Mouse (Mus musculus) lung, postnatal 14 days (tissue): ENCODE results near the gene Arhgef15.
A peak's percentile ranks its signal among the peaks of the same experiment; 100 is the strongest.
"Not testable (repeated sequence)": the region's sequence is repeated elsewhere in the genome, so short reads cannot be mapped to it uniquely, and the experiment has no call there.

Experiments used
- DNase-seq: peaks from one replicate; pipeline ENCODE4 v3.0.0; 2021

The Arhgef15 gene

GRCm38 (mm10) chr11:68957308-68957707 is at the start of gene Arhgef15:
Arhgef15 (minus strand) TSS chr11:68957480.
- peak; percentile 53 for DNase-seq

DNA sequence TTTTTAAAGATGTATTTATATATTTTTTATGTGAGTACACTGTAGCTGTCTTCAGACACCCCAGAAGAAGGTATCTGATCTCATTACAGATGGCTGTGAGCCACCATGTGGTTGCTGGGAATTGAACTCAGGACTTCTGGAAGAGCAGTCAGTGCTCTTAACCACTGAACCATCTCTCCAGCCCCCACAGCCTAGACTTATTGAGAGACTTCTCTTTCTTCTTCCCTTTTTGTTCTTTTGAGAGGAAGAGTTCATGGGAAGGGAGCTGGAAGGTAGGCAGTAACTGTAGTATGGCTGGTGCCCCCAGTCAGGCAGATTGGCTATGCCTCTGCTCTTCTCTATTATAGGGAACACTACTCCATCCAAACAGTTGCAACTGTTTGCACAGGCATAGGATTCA is 49.3 kb upstream of the Arhgef15 start:
- DNase-seq, result not testable (repeated sequence)

DNA sequence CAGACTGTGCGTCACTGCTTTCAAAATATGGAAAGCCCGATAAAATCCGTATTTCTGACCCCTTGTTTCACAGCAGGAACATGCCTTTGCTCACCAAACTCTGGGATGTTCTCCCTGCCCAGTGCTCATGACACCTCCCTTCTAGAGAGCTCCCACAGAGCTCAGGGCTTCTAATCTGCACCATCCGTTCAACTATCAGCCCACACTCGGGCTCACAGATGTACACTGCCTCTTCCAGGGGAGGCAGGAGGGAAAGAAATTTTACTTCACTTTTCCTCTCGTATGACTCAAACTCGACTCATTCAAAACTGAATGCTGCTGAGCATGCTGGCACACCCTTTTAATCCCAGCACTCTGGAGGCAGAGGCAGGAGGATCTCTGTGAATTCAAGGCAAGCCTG is 47.9 kb upstream of the Arhgef15 start:
- no peak for DNase-seq

DNA sequence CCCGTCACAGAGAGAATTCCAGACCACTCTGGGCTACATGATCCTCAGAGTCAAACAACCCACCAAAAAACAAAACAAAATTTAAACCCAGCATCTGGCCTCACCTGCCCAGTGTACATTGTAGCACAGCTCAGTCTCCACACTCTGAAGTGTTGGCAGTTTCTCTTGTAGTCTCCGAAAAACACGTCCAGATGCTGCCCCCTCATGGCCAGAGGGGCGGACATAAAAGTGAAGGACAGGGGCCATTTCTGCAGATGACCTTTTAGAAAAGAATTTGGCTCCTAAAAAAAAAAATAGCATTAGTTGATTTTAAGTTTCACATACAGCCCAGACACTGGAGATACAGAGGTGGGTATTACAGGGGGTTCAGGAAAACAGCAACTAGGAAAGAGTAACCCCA is 46.3 kb upstream of the Arhgef15 start:
- DNase-seq, result peak; percentile 27

DNA sequence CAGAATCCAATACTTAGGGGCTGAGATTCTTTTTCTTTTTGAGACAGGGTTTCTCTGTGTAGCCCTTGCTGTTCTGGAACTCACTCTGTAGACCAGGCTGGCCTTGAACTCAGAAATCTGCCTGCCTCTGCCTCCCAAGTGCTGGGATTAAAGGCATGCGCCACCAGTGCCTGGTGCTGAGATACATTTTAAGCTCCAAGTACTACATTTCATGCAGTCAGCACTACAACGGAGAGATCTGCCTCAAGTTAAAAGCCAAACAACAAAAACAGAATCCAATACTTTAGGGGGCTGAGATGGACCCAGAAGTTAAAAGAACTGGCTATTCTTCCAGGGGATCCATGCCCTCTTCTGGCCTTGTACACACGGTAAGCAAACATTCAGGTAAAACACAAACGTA is 45.5 kb upstream of the Arhgef15 start:
- DNase-seq, result not testable (repeated sequence)

- DNase-seq, result no peak
Measured at GRCm38 (mm10) chr11:68997080-68997479, 39.8 kb upstream of the Arhgef15 start.

DNA sequence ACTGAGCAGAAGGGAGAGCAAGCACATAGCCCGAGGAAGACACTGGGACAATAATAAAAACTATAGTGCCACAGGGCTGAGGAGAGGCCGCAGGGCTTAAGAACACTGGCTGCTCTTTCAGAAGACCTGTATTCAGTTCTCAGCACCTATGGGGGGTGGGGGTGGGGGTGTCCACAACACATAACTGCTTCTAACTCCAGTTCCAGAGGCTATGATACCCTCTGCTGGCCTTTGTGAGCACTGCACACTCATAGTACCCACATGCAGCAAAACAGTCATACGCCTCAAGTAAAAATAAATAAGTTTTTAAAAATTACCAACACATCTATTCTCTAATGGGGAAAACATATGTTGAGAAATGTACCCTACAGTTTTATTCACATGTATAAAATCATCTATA is 37.1 kb upstream of the Arhgef15 start:
- no peak for DNase-seq

- DNase-seq, result no peak
Measured at GRCm38 (mm10) chr11:68993122-68993521, 35.8 kb upstream of the Arhgef15 start.

- peak; percentile 21 for DNase-seq
Measured at GRCm38 (mm10) chr11:68988341-68988740, 31.1 kb upstream of the Arhgef15 start.

GRCm38 (mm10) chr11:68987365-68987882 is 30.1 kb upstream of the Arhgef15 start:
- DNase-seq, result no peak

DNA sequence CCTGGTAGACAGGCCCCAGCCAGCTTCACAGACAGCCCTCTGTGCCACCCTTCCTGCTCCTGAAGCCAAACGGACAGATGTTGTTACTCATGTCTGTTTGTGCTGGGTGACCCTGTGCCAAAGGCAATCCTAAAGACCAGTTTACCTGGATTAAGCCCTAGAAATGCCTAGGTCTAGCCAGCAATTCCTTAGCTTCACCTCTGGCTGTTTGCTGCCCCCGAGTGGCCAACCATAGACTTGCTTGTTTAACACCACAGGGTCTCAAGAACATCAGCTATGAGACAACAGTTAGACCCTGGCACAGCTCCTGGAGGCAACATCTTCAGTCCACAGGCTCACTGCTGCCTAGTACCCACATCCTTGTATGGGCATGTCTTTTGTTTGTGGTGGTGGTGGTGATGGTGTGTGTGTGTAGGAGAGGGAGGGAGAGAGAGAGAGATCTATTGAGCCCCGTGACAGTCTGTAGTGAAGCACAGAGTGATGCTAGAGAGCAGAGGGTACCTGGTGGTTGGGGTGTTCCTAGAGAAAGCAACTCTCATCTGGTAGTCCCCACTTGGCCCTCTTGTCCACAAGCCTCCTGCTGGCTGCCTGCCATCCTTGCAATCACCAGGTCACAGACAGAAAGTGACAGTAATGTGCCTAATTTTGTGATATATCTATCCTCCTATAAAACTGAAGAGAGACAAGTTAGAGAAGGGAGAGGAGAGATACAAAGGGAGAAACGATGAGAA is 25.5 kb upstream of the Arhgef15 start:
- DNase-seq, result peak; percentile 88

- no peak for DNase-seq
Measured at GRCm38 (mm10) chr11:68980919-68981318, 23.6 kb upstream of the Arhgef15 start.

- DNase-seq, result no peak
Measured at GRCm38 (mm10) chr11:68979320-68979733, 22.0 kb upstream of the Arhgef15 start.

GRCm38 (mm10) chr11:68975601-68976000 is 18.3 kb upstream of the Arhgef15 start:
- DNase-seq, result no peak

- no peak for DNase-seq
Measured at GRCm38 (mm10) chr11:68975085-68975484, 17.8 kb upstream of the Arhgef15 start, which contains the start of gene Rangrf. Rangrf (minus strand) TSS chr11:68975185.

DNA sequence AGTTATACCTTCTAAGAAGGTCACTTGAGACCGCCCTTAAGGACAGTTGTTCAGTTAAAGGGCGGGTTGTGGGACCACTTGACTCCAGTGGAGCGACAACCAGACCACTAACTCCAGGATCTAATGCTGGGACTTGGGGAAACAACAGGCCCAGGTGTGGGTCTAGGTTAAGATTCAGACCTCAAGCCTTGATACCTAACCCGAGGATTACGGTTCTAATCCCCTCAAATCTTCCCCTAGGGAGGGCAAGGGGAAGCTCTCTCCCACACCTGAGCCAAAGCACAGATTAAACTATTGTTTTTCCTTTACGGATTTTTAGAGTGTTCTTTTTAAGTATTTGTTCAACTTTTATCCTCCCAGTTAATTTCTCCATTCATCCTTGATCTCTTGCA is 16.8 kb upstream of the Arhgef15 start:
- DNase-seq, result no peak

- DNase-seq, result peak; percentile 85
Measured at GRCm38 (mm10) chr11:68973250-68974058, 16.2 kb upstream of the Arhgef15 start.

- DNase-seq, result peak; percentile 53
Measured at GRCm38 (mm10) chr11:68970232-68970631, 13.0 kb upstream of the Arhgef15 start.

DNA sequence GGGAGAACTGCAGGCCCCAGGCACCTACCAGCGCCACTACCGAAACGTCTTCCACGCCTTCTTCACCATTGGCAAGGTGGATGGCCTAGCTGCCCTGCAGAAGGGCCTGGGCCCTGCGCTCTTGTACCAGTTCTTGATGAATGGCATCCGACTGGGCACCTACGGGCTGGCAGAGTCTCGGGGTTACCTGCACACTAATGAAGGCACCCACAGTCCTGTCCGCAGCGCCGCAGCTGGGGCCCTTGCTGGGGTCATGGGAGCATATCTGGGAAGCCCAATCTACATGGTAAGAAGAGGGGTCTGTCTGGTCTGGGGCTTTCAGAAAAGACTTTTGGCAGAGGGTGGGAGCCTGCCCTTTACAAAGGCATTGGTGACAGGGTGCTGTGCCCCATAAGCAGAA is 11.5 kb upstream of the Arhgef15 start:
- no peak for DNase-seq

- DNase-seq, result peak; percentile 90
Measured at GRCm38 (mm10) chr11:68967337-68968282, 10.3 kb upstream of the Arhgef15 start, which contains the start of gene Slc25a35. Slc25a35 (plus strand) TSS chr11:68968131.

- no peak for DNase-seq
Measured at GRCm38 (mm10) chr11:68966554-68966953, 9.3 kb upstream of the Arhgef15 start.

GRCm38 (mm10) chr11:68965845-68966244 is 8.6 kb upstream of the Arhgef15 start:
- DNase-seq, result peak; percentile 83

- DNase-seq, result no peak
Measured at GRCm38 (mm10) chr11:68965050-68965449, 7.8 kb upstream of the Arhgef15 start.
